Mouse (Mus musculus) ES-Bruce4 (cell line): Measurements from ENCODE around the gene Pifo.

Source experiments
- CTCF ChIP-seq: IDR thresholded peaks from one replicate; pipeline ENCODE4 v1.8.1; 2011; ENCODE audit warnings: low read depth, low read length
- EP300 ChIP-seq: IDR thresholded peaks from 2 replicates; pipeline ENCODE4 v1.6.1; 2011; ENCODE audit warnings: low read depth, low read length; ENCODE audit not compliant: insufficient read depth
- POLR2A ChIP-seq: IDR thresholded peaks from one replicate; pipeline ENCODE4 v1.8.1; 2011; ENCODE audit warnings: low read length; ENCODE audit not compliant: insufficient read depth

- no peak for TF ChIP-seq EP300
- no peak for TF ChIP-seq POLR2A
- no peak for TF ChIP-seq CTCF
These were observed 40.3 kb downstream of the Pifo start for GRCm38 (mm10) chr3:105974174-105974573.
